Mouse (Mus musculus) heart, embryonic 11.5 days (tissue): Measurements from ENCODE around the gene Gimd1. TPM values are rescaled to one million over a fixed set of nuclear protein-coding genes. Genes with fewer than 3 reads are reported as not detected.

Source experiments
- ATAC-seq: fragments of 200-750 bp; cut with Nextera tagmentation; replicated peaks from 2 replicates; pipeline ENCODE4 v1.8.0; 2017; ENCODE audit warnings: moderate library complexity; ENCODE audit not compliant: insufficient number of reproducible peaks, low FRiP score, low TSS enrichment
- H3K27ac ChIP-seq: fragments of 300-500 bp; sonication (generic); 2 replicates; pipeline ENCODE4 v1.5.1; 2014; ENCODE audit warnings: mild to moderate bottlenecking, low read depth, low read length
- H3K27me3 ChIP-seq: fragments of 300-500 bp; sonication (generic); 2 replicates; pipeline ENCODE4 v1.6.1; 2014; ENCODE audit warnings: mild to moderate bottlenecking, low read length, mixed read lengths; ENCODE audit not compliant: control insufficient read depth, insufficient read depth
- H3K36me3 ChIP-seq: fragments of 300-500 bp; sonication (generic); 2 replicates; pipeline ENCODE4 v1.6.1; 2014; ENCODE audit warnings: mild to moderate bottlenecking, low read length, moderate library complexity, mixed read lengths; ENCODE audit not compliant: control insufficient read depth, insufficient read depth
- H3K4me1 ChIP-seq: fragments of 300-500 bp; sonication (generic); 2 replicates; pipeline ENCODE4 v1.6.1; 2014; ENCODE audit warnings: low read length; ENCODE audit not compliant: control insufficient read depth, insufficient read depth
- H3K4me2 ChIP-seq: fragments of 300-500 bp; sonication (generic); 2 replicates; pipeline ENCODE4 v1.6.1; 2014; ENCODE audit warnings: mild to moderate bottlenecking, moderate library complexity
- H3K4me3 ChIP-seq: fragments of 300-500 bp; sonication (generic); 2 replicates; pipeline ENCODE4 v1.5.1; 2014; ENCODE audit warnings: low read depth, low read length
- H3K9ac ChIP-seq: fragments of 300-500 bp; sonication (generic); 2 replicates; pipeline ENCODE4 v1.6.1; 2014; ENCODE audit warnings: mild to moderate bottlenecking, low read depth, low read length, moderate library complexity
- H3K9me3 ChIP-seq: fragments of 300-500 bp; sonication (generic); replicated peaks from 2 replicates; pipeline ENCODE4 v1.6.1; 2016; ENCODE audit warnings: low read length; ENCODE audit not compliant: control insufficient read depth
- WGBS: fragments of 180-500 bp; shearing (Covaris S2); extraction: QIAGEN DNeasy Blood & Tissue Kit; methylation state at CpG from one replicate; pipeline ENCODE4 v1.1.7; 2014; ENCODE audit not compliant: insufficient replicate concordance; 5-methylcytosine and 5-hydroxymethylcytosine counted together
- polyA plus RNA-seq: library from polyadenylated mRNA; unstranded; fragments of >200 nt; fragmentation: Nextera tagmentation; extraction: Ambion mirVana; gene quantifications from 2 replicates; pipeline ENCODE4 v1.2.1, GENCODE M21; 2014

The Gimd1 gene
- polyA plus RNA-seq, 1 experiment from 2014 or later: 0.63 TPM

- Histone ChIP-seq H3K36me3 (no peaks in the 10 kb centered on the region), H3K4me2 (no peak overlapping the region), H3K4me3 (no peak overlapping the region), H3K9ac (no peak overlapping the region), H3K9me3 (no peaks in the 10 kb centered on the region), H3K27ac (no peak overlapping the region), H3K27me3 (no peaks in the 10 kb centered on the region), H3K4me1 (no peaks in the 10 kb centered on the region)
- ATAC-seq: no peak
- 51% methylated on average over 2 of the region's 2 CpGs for WGBS
Measured at GRCm38 (mm10) chr3:132633261-132633660, 3.6 kb downstream of the Gimd1 start.

- H3K9me3 ChIP-seq: no peaks in the 10 kb centered on the region
- 63% methylated on average over 3 of the region's 3 CpGs for WGBS
- H3K27ac ChIP-seq: no peak overlapping the region
- ATAC-seq: no peak
- no peaks in the 10 kb centered on the region for H3K4me1 ChIP-seq
- no peak overlapping the region for H3K4me2 ChIP-seq
- H3K36me3 ChIP-seq: no peaks in the 10 kb centered on the region
- H3K27me3 ChIP-seq: no peaks in the 10 kb centered on the region
- no peak overlapping the region for H3K4me3 ChIP-seq
- H3K9ac ChIP-seq: no peak overlapping the region
Measured at GRCm38 (mm10) chr3:132637080-132637479, 7.5 kb downstream of the Gimd1 start.

GRCm38 (mm10) chr3:132644071-132644470 is 14.5 kb downstream of the Gimd1 start:
- H3K36me3 ChIP-seq: no peaks in the 10 kb centered on the region
- no peaks in the 10 kb centered on the region for H3K27me3 ChIP-seq
- no peak overlapping the region for H3K9ac ChIP-seq
- H3K4me3 ChIP-seq: no peak overlapping the region
- H3K4me1 ChIP-seq: no peaks in the 10 kb centered on the region
- no peaks in the 10 kb centered on the region for H3K9me3 ChIP-seq
- 77% methylated on average over 4 of the region's 4 CpGs for WGBS
- no peak overlapping the region for H3K4me2 ChIP-seq
- no peak for ATAC-seq
- no peak overlapping the region for H3K27ac ChIP-seq

GRCm38 (mm10) chr3:132646814-132647213 is 17.2 kb downstream of the Gimd1 start:
- Histone ChIP-seq H3K9me3 (no peaks in the 10 kb centered on the region), H3K9ac (no peak overlapping the region), H3K27me3 (no peaks in the 10 kb centered on the region), H3K4me3 (no peak overlapping the region), H3K36me3 (no peaks in the 10 kb centered on the region), H3K4me1 (no peaks in the 10 kb centered on the region), H3K27ac (no peak overlapping the region), H3K4me2 (no peak overlapping the region)
- no peak for ATAC-seq
- 16% methylated on average over 1 of the region's 1 CpGs for WGBS

- H3K9me3 ChIP-seq: no peaks in the 10 kb centered on the region
- WGBS: 79% methylated on average over 7 of the region's 7 CpGs
- no peaks in the 10 kb centered on the region for H3K27me3 ChIP-seq
- ATAC-seq: no peak
- no peak overlapping the region for H3K27ac ChIP-seq
- no peaks in the 10 kb centered on the region for H3K4me1 ChIP-seq
- no peak overlapping the region for H3K9ac ChIP-seq
- no peak overlapping the region for H3K4me3 ChIP-seq
- H3K36me3 ChIP-seq: no peaks in the 10 kb centered on the region
- H3K4me2 ChIP-seq: no peak overlapping the region
Measured at GRCm38 (mm10) chr3:132649368-132649767, 19.7 kb downstream of the Gimd1 start.

- Histone ChIP-seq H3K4me2 (no peak overlapping the region), H3K36me3 (no peaks in the 10 kb centered on the region), H3K9ac (no peak overlapping the region), H3K9me3 (no peaks in the 10 kb centered on the region), H3K27me3 (no peaks in the 10 kb centered on the region), H3K4me1 (no peaks in the 10 kb centered on the region), H3K4me3 (no peak overlapping the region), H3K27ac (no peak overlapping the region)
- 82% methylated on average over 5 of the region's 5 CpGs for WGBS
- ATAC-seq: no peak
Measured at GRCm38 (mm10) chr3:132650191-132650590, 20.6 kb downstream of the Gimd1 start.

- no peak overlapping the region for H3K9ac ChIP-seq
- no peak overlapping the region for H3K27ac ChIP-seq
- H3K27me3 ChIP-seq: no peaks in the 10 kb centered on the region
- no peak overlapping the region for H3K4me2 ChIP-seq
- H3K4me3 ChIP-seq: no peak overlapping the region
- H3K9me3 ChIP-seq: no peaks in the 10 kb centered on the region
- no peaks in the 10 kb centered on the region for H3K36me3 ChIP-seq
- H3K4me1 ChIP-seq: no peaks in the 10 kb centered on the region
- no peak for ATAC-seq
- WGBS: 72% methylated on average over 3 of the region's 3 CpGs
Measured at GRCm38 (mm10) chr3:132651776-132652175, 22.2 kb downstream of the Gimd1 start.

- Histone ChIP-seq H3K9ac (no peak overlapping the region), H3K27me3 (no peaks in the 10 kb centered on the region), H3K36me3 (no peaks in the 10 kb centered on the region), H3K4me2 (no peak overlapping the region), H3K4me3 (no peak overlapping the region), H3K9me3 (no peaks in the 10 kb centered on the region), H3K27ac (no peak overlapping the region), H3K4me1 (no peaks in the 10 kb centered on the region)
- no peak for ATAC-seq
- WGBS: 82% methylated on average over 7 of the region's 7 CpGs
Measured at GRCm38 (mm10) chr3:132653959-132654358, 24.3 kb downstream of the Gimd1 start.

GRCm38 (mm10) chr3:132655955-132656354 is 26.3 kb downstream of the Gimd1 start:
- H3K36me3 ChIP-seq: peaks cover 12% of the 10 kb centered on the region
- H3K27ac ChIP-seq: no peak overlapping the region
- H3K4me3 ChIP-seq: no peak overlapping the region
- no peaks in the 10 kb centered on the region for H3K9me3 ChIP-seq
- no peaks in the 10 kb centered on the region for H3K4me1 ChIP-seq
- 88% methylated on average over 2 of the region's 2 CpGs for WGBS
- no peak overlapping the region for H3K4me2 ChIP-seq
- H3K27me3 ChIP-seq: no peaks in the 10 kb centered on the region
- H3K9ac ChIP-seq: no peak overlapping the region
- no peak for ATAC-seq
